Comparison of ENCODE assay signal across 8 mouse cellular contexts in the genomic region with DNA sequence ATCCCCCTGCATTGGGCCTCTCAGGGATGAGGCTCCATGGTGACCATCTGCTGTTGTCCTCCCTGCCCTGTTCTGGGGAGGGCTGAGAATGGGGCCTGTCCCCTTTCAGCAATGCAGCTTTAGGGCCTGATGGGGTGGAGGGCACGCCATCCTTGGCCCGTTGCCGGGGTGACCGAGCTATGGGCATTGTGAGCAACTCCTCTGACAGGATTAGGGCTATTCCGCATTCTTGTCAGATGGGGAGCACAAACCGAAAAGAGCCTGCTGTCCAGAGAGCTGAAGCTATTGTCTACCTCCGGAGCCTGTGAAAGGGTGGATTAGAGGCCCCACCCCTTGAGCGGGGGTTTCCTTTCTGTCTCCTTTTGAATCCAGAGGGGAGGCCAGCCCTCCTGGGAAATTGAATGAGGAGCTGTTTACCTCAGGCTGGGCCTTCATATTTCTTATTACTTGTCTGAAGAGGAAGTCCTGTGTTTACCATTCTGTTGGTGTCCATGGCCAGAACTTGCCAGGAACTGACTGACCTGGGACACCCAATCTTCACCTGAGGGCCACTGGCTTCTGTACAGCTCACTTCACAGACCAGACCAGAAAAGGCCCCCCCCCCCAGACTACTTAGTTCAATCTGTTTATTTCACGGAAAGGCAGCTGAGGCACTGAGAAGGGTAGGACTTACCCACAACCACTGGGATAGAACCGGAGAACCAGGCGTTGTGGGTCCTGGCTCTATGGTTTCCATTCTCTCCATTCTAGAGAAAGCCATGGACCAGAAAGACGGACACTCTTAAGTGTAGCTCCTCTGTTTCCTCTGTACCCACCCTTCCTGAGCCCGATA. TPM values are rescaled to one million over a fixed set of nuclear protein-coding genes. Genes with fewer than 3 reads are reported as not detected.
DNase-seq lines count a peak whose midpoint lies in the region; ATAC-seq lines count a peak whose summit lies in the region.

No protein-coding gene starts in this region.

- no peaks in the 10 kb centered on the region for H3K9me3 ChIP-seq in forebrain, embryonic 14.5 days (replicated peaks; ENCODE audit: control insufficient read depth, low read length)
- H3K9me3 ChIP-seq in neural tube, embryonic 11.5 days (ENCODE audit: control insufficient read depth, low read length) = no peaks in the 10 kb centered on the region

- ATAC-seq in forebrain, embryonic 14.5 days = peak; percentile 84
- peak; percentile 95 for ATAC-seq in neural tube, embryonic 11.5 days (ENCODE audit: insufficient read depth, low FRiP score, low TSS enrichment)
- no peak for ATAC-seq in erythroblast, adult 5-6 weeks (replicated peaks; ENCODE audit: low FRiP score, poor library complexity, severe bottlenecking)

- 3% methylated on average over 13 of the region's 13 CpGs for WGBS in forebrain, embryonic 14.5 days
- 23% methylated on average over 13 of the region's 13 CpGs for WGBS in neural tube, embryonic 11.5 days

- H3K4me2 ChIP-seq in forebrain, embryonic 14.5 days (ENCODE audit: low read length) = peak overlapping the region; percentile 36
- peak overlapping the region; percentile 12; the same call in 1 of the 2 replicates for H3K4me2 ChIP-seq in neural tube, embryonic 11.5 days (ENCODE audit: low read depth)

- H3K4me1 ChIP-seq in forebrain, embryonic 14.5 days (ENCODE audit: control insufficient read depth, insufficient read depth, low read length) = peaks cover 81% of the 10 kb centered on the region
- H3K4me1 ChIP-seq in neural tube, embryonic 11.5 days (ENCODE audit: control insufficient read depth, insufficient read depth, low read length) = peaks cover 48% of the 10 kb centered on the region

- intact Hi-C loops in left cerebral cortex, postnatal 4 days (cut with DNase I) = no loop called here

- peak; percentile 90 for DNase-seq in left cerebral cortex, postnatal 4 days
- no peak for DNase-seq in left cerebral cortex, adult 8-10 months (ENCODE audit: low spot score in 2 of 2)
- DNase-seq in forebrain, embryonic 14.5 days (ENCODE audit: low spot score) = peak; percentile 93
- peak; percentile 63 for DNase-seq in kidney, postnatal 10 days
- DNase-seq in neural tube, embryonic 11.5 days (ENCODE audit: low spot score) = peak; percentile 90
- no peak for DNase-seq in gastrocnemius, postnatal 25 days
- no peak for DNase-seq in gastrocnemius, adult 18-20 months (ENCODE audit: low spot score)

- H3K9ac ChIP-seq in forebrain, embryonic 14.5 days (ENCODE audit: low read length) = peak overlapping the region; percentile 46
- peak overlapping the region; percentile 42 for H3K9ac ChIP-seq in neural tube, embryonic 11.5 days (ENCODE audit: low read length)

- H3K4me3 ChIP-seq in forebrain, embryonic 14.5 days (ENCODE audit: low read depth, low read length) = no peak overlapping the region
- no peak overlapping the region for H3K4me3 ChIP-seq in neural tube, embryonic 11.5 days (ENCODE audit: low read depth, low read length)

- peak overlapping the region; percentile 93 for H3K27ac ChIP-seq in forebrain, embryonic 14.5 days (ENCODE audit: low read depth, low read length)
- peak overlapping the region; percentile 95 for H3K27ac ChIP-seq in neural tube, embryonic 11.5 days (ENCODE audit: low read depth, low read length)

- peaks cover 13% of the 10 kb centered on the region; the same call in 1 of the 2 replicates for H3K36me3 ChIP-seq in forebrain, embryonic 14.5 days (ENCODE audit: control insufficient read depth, insufficient read depth, low read length)
- peaks cover 3% of the 10 kb centered on the region; the same call in 1 of the 2 replicates for H3K36me3 ChIP-seq in neural tube, embryonic 11.5 days (ENCODE audit: control insufficient read depth, insufficient read depth, low read length)

- no peaks in the 10 kb centered on the region for H3K27me3 ChIP-seq in forebrain, embryonic 14.5 days (replicated peaks; ENCODE audit: control insufficient read depth, insufficient read depth, low read length)
- no peaks in the 10 kb centered on the region for H3K27me3 ChIP-seq in neural tube, embryonic 11.5 days (ENCODE audit: control insufficient read depth, insufficient read depth, low read length)

RNA-seq across cellular contexts. Expression of a gene that starts 7.0 kb away (rescaled TPM):
- 1 to 10 TPM; 2.6 to 3.2 TPM for total RNA-seq in left cerebral cortex, postnatal 4 days (2021)
- 1 to 10 TPM in 3 of 4 experiments, under 1 TPM in 1; 0.81 to 1.7 (median 1.3) TPM for total RNA-seq in left cerebral cortex, adult 8-10 months (2022)
- polyA plus RNA-seq in forebrain, embryonic 14.5 days (2014; fragmentation: Nextera tagmentation; extraction: Ambion mirVana) = 18.8 and 20.1 TPM in 2 replicates
- 24.4 and 25.4 TPM in 2 replicates for polyA plus RNA-seq in neural tube, embryonic 11.5 days (2014; fragmentation: Nextera tagmentation; extraction: Ambion mirVana)
- 4.4 and 7.7 TPM in 2 replicates for total RNA-seq in erythroblast, adult 5-6 weeks (2015; ENCODE audit: low replicate concordance)
- 1.8 and 3.7 TPM in 2 replicates for total RNA-seq in erythroblast, adult 5-6 weeks (2017; ENCODE audit: low replicate concordance)
- total RNA-seq in gastrocnemius, postnatal 25 days (2021) = 1 to 10 TPM in 1 of 2 experiments, under 1 TPM in 1; 0.79 to 1.3 TPM
- 1 to 10 TPM in 1 of 2 experiments, under 1 TPM in 1; 0.87 to 1.1 TPM for total RNA-seq in gastrocnemius, adult 18-20 months (2021)

RNA-seq across cellular contexts. Expression of a gene that starts 24.5 kb away (rescaled TPM):
- total RNA-seq in left cerebral cortex, postnatal 4 days (2021) = 10 to 100 TPM in 1 of 2 experiments, 1 to 10 TPM in 1; 9.1 to 10.7 TPM
- 10 to 100 TPM; 12.3 to 15.1 (median 13.6) TPM for total RNA-seq in left cerebral cortex, adult 8-10 months (2022)
- polyA plus RNA-seq in forebrain, embryonic 14.5 days (2014; fragmentation: Nextera tagmentation; extraction: Ambion mirVana) = 3.4 TPM in 2 replicates
- 1.3 and 2.5 TPM in 2 replicates for polyA plus RNA-seq in neural tube, embryonic 11.5 days (2014; fragmentation: Nextera tagmentation; extraction: Ambion mirVana)
- total RNA-seq in erythroblast, adult 5-6 weeks (2015; ENCODE audit: low replicate concordance) = not detected in 2 replicates
- total RNA-seq in erythroblast, adult 5-6 weeks (2017; ENCODE audit: low replicate concordance) = not detected in 2 replicates
- total RNA-seq in gastrocnemius, postnatal 25 days (2021) = under 1 TPM; 0.16 to 0.26 TPM
- under 1 TPM; 0.27 to 0.36 TPM for total RNA-seq in gastrocnemius, adult 18-20 months (2021)

Comparison
In these comparisons a context has a peak if more than half of its experiments do, and no peak if none do; other contexts are left out.
1. DNase-seq: peak in left cerebral cortex, postnatal 4 days (single experiment), forebrain, embryonic 14.5 days (single experiment), kidney, postnatal 10 days (single experiment) and neural tube, embryonic 11.5 days (single experiment); none in left cerebral cortex, adult 8-10 months (0 of 2), gastrocnemius, postnatal 25 days (single experiment) and gastrocnemius, adult 18-20 months (single experiment).
2. RNA of a gene that starts 24.5 kb away (total RNA-seq): 12.3 to 15.1 TPM in left cerebral cortex, adult 8-10 months and 9.1 to 10.7 TPM in left cerebral cortex, postnatal 4 days; 0.27 to 0.36 TPM in gastrocnemius, adult 18-20 months, 0.16 to 0.26 TPM in gastrocnemius, postnatal 25 days and not detected in erythroblast, adult 5-6 weeks; every median in the first group is over 4 times any median in the second.